Mouse (Mus musculus) urinary bladder, postnatal 36 days (tissue): ENCODE measurements around the gene Ppm1b.
A peak's percentile ranks its signal among the peaks of the same experiment; 100 is the strongest.

ENCODE experiments used
- DNase-seq, 2 experiments: peaks; one replicate each; pipeline ENCODE4 v3.0.0; 2022; ENCODE audit warnings: low spot score in 2 of 2, mixed read lengths in 1 of 2

Ppm1b gene

GRCm38 (mm10) chr17:84957487-84958259, 1.1 kb downstream of the Ppm1b start:
- peak; percentile 99 to 100 for DNase-seq

GRCm38 (mm10) chr17:84958411-84958911, 1.9 kb downstream of the Ppm1b start:
- no peak for DNase-seq

GRCm38 (mm10) chr17:84958986-84959664, 2.6 kb downstream of the Ppm1b start:
- no peak for DNase-seq

- DNase-seq = no peak
Measured at GRCm38 (mm10) chr17:84959665-84960020, 3.1 kb downstream of the Ppm1b start.

- no peak for DNase-seq
Measured at GRCm38 (mm10) chr17:84960136-84960535, 3.6 kb downstream of the Ppm1b start.

- DNase-seq = no peak
Measured at GRCm38 (mm10) chr17:84962046-84962445, 5.5 kb downstream of the Ppm1b start.

- DNase-seq = no peak
Measured at GRCm38 (mm10) chr17:84963651-84964050, 7.1 kb downstream of the Ppm1b start.

- no peak for DNase-seq
Measured at GRCm38 (mm10) chr17:84966231-84966630, 9.7 kb downstream of the Ppm1b start.

- no peak for DNase-seq
Measured at GRCm38 (mm10) chr17:84967045-84967444, 10.5 kb downstream of the Ppm1b start.

- no peak for DNase-seq
Measured at GRCm38 (mm10) chr17:84969916-84970315, 13.4 kb downstream of the Ppm1b start.

GRCm38 (mm10) chr17:84981721-84982120, 25.2 kb downstream of the Ppm1b start:
- no peak for DNase-seq

GRCm38 (mm10) chr17:84982735-84983134, 26.2 kb downstream of the Ppm1b start:
- DNase-seq = no peak

GRCm38 (mm10) chr17:84986368-84986767, 29.8 kb downstream of the Ppm1b start:
- no peak for DNase-seq

- no peak for DNase-seq
Measured at GRCm38 (mm10) chr17:84987834-84988410, 31.4 kb downstream of the Ppm1b start.

- DNase-seq = no peak
Measured at GRCm38 (mm10) chr17:84988514-84988913, 32.0 kb downstream of the Ppm1b start.

GRCm38 (mm10) chr17:84995844-84996243, 39.3 kb downstream of the Ppm1b start:
- DNase-seq = no peak

GRCm38 (mm10) chr17:84997639-84998038, 41.1 kb downstream of the Ppm1b start:
- DNase-seq = no peak

- no peak for DNase-seq
Measured at GRCm38 (mm10) chr17:84999636-85000035, 43.1 kb downstream of the Ppm1b start.

GRCm38 (mm10) chr17:85013485-85013884, 56.9 kb downstream of the Ppm1b start:
- DNase-seq = no peak

- no peak for DNase-seq
Measured at GRCm38 (mm10) chr17:85014632-85015031, 58.1 kb downstream of the Ppm1b start.

GRCm38 (mm10) chr17:85018344-85018743, 61.8 kb downstream of the Ppm1b start:
- DNase-seq = no peak

GRCm38 (mm10) chr17:85018794-85019193, 62.3 kb downstream of the Ppm1b start:
- DNase-seq = no peak

GRCm38 (mm10) chr17:85020343-85020742, 63.8 kb downstream of the Ppm1b start:
- no peak for DNase-seq
